Mouse (Mus musculus): ENCODE data around the gene Polr2l. TPM values are rescaled to one million over a fixed set of nuclear protein-coding genes. Genes with fewer than 3 reads are reported as not detected.

The Polr2l gene
- total and polyA plus RNA-seq, 2 experiments from 2014 or later: 25.5 to 81.6 TPM

- 11% methylated on average over 8 of the region's 8 CpGs for WGBS
- peaks cover 13% of the 10 kb centered on the region for H3K27me3 ChIP-seq (ENCODE audit: insufficient read depth, low read length)
- peak; percentile 66 for TF ChIP-seq CTCF (IDR thresholded peaks at IDR 0.05; ENCODE audit: low read depth)
- DNase-seq (ENCODE audit: low spot score) (peak; percentile 81), ATAC-seq (peak; percentile 73)
- peak overlapping the region; percentile 86 for H3K27ac ChIP-seq
- H3K9me3 ChIP-seq (ENCODE audit: low read length): no peaks in the 10 kb centered on the region
- H3K4me3 ChIP-seq (ENCODE audit: low read length): peak overlapping the region; percentile 55
- H3K36me3 ChIP-seq (ENCODE audit: insufficient read depth, low read length): peaks cover 12% of the 10 kb centered on the region
- peak overlapping the region; percentile 74 for H3K4me2 ChIP-seq (ENCODE audit: low read depth, low read length)
- H3K9ac ChIP-seq (replicated peaks; ENCODE audit: low read length): peak overlapping the region; percentile 69
- H3K4me1 ChIP-seq (ENCODE audit: insufficient read depth, low read length): peaks cover 23% of the 10 kb centered on the region
Observed at GRCm38 (mm10) chr7:141468522-141469211, 6.3 kb downstream of the Polr2l start.

DNA sequence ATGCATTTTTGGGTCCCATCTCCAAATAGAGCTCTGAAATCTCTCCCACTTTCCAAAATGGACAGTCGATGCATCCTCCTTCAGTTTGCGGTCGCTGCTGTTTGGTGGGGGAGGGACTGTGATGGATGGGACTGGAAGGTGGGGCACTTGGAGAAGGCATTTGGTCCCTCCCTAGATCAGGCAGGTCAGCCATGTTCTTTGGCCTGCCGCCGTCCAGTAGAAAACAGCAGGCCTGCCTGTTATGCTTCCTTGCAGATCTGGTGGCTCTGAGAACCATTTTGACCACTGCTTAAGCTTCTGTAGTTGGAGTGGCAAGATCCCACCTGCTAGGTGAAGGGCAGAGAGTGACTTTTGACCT lies 6.8 kb downstream of the Polr2l start:
- DNase-seq (ENCODE audit: low spot score) (no peak), ATAC-seq (no peak)
- Histone ChIP-seq H3K27me3 (ENCODE audit: insufficient read depth, low read length) (peaks cover 18% of the 10 kb centered on the region), H3K9me3 (ENCODE audit: low read length) (no peaks in the 10 kb centered on the region), H3K27ac (peak overlapping the region; percentile 86), H3K36me3 (ENCODE audit: insufficient read depth, low read length) (peaks cover 12% of the 10 kb centered on the region), H3K4me2 (ENCODE audit: low read depth, low read length) (peak overlapping the region; percentile 74), H3K4me3 (ENCODE audit: low read length) (peak overlapping the region; percentile 55), H3K9ac (replicated peaks; ENCODE audit: low read length) (peak overlapping the region; percentile 69), H3K4me1 (ENCODE audit: insufficient read depth, low read length) (peaks cover 20% of the 10 kb centered on the region; the same call in 1 of the 2 replicates)
- 22% methylated on average over 5 of the region's 5 CpGs for WGBS
- no peak for TF ChIP-seq CTCF (IDR thresholded peaks at IDR 0.05; ENCODE audit: low read depth)

- Histone ChIP-seq H3K9me3 (ENCODE audit: low read length) (no peaks in the 10 kb centered on the region), H3K4me3 (ENCODE audit: low read length) (peak within 1 kb of the TSS; percentile 55), H3K9ac (replicated peaks; ENCODE audit: low read length) (peak within 1 kb of the TSS; percentile 69), H3K27ac (peak within 1 kb of the TSS; percentile 86), H3K4me2 (ENCODE audit: low read depth, low read length) (peak within 1 kb of the TSS; percentile 74), H3K27me3 (ENCODE audit: insufficient read depth, low read length) (peaks cover 20% of the 10 kb centered on the region), H3K36me3 (ENCODE audit: insufficient read depth, low read length) (peaks cover 8% of the 10 kb centered on the region), H3K4me1 (ENCODE audit: insufficient read depth, low read length) (peaks cover 20% of the 10 kb centered on the region; the same call in 1 of the 2 replicates)
- TF ChIP-seq CTCF (IDR thresholded peaks at IDR 0.05; ENCODE audit: low read depth): no peak
- DNase-seq (ENCODE audit: low spot score) (peak; percentile 74), ATAC-seq (peak; percentile 41)
- under 1% methylated on average over 51 of the region's 52 CpGs for WGBS
Observed at GRCm38 (mm10) chr7:141467230-141468030, 7.5 kb downstream of the Polr2l start, which contains the start of gene Cd151. Gene Cd151 (plus strand): TSS chr7:141467392.

DNA sequence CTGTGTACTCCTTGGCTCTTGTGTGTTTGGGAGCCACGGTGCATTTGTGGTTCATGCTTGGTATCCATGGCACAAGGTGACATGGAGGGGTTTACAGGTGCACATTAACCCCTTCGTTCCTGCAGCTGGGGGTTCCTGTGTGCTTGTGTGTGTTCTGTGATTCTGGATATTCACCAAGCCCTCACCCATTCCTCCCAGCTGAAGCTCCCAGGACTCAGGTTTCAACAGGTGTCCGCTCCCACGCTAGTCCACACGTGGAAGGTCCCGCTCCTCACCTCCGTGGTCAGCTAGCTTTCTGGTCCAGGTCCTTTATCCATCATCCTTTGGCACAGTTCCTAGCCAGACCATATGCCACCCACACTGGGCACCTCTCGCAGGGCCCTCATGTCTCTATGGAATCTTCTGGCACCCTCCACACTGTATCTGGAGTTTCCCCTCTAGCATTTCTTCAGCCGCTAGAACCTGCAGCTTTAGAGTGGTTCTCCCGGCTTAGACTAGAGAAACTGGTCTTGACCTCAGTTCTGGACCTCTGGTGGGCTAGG lies 8.3 kb downstream of the Polr2l start:
- DNase-seq (ENCODE audit: low spot score): no peak
- H3K4me2 ChIP-seq (ENCODE audit: low read depth, low read length): peak overlapping the region; percentile 74
- H3K4me1 ChIP-seq (ENCODE audit: insufficient read depth, low read length): peaks cover 20% of the 10 kb centered on the region; the same call in 1 of the 2 replicates
- peaks cover 20% of the 10 kb centered on the region for H3K27me3 ChIP-seq (ENCODE audit: insufficient read depth, low read length)
- WGBS: 63% methylated on average over 10 of the region's 10 CpGs
- H3K36me3 ChIP-seq (ENCODE audit: insufficient read depth, low read length): peaks cover 3% of the 10 kb centered on the region; the same call in 1 of the 2 replicates
- ATAC-seq: no peak
- H3K9me3 ChIP-seq (ENCODE audit: low read length): no peaks in the 10 kb centered on the region
- peak overlapping the region; percentile 69 for H3K9ac ChIP-seq (replicated peaks; ENCODE audit: low read length)
- peak overlapping the region; percentile 86; the same call in 1 of the 2 replicates for H3K27ac ChIP-seq
- H3K4me3 ChIP-seq (ENCODE audit: low read length): peak overlapping the region; percentile 55
- TF ChIP-seq CTCF (IDR thresholded peaks at IDR 0.05; ENCODE audit: low read depth): no peak

DNA sequence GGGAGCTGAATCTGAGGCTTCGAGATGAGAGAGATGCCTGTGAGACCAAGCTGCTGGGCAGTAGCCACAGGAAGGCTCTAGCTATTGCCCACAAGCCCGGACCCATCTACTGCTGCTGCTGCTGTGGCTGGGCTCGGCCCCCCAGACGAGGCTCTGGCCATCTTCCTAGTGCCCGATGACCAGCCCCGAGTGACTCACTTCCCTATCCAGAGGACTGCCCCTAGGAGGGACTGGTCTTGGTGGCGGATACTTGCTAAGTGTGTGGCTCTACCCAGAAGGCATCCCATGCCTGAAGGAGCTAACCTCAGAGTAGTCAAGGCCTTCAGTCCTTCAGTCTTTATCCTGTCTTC lies 8.9 kb downstream of the Polr2l start:
- H3K4me3 ChIP-seq (ENCODE audit: low read length): no peak overlapping the region
- H3K4me2 ChIP-seq (ENCODE audit: low read depth, low read length): no peak overlapping the region
- no peak for TF ChIP-seq CTCF (IDR thresholded peaks at IDR 0.05; ENCODE audit: low read depth)
- WGBS: 81% methylated on average over 7 of the region's 7 CpGs
- H3K4me1 ChIP-seq (ENCODE audit: insufficient read depth, low read length): peaks cover 20% of the 10 kb centered on the region; the same call in 1 of the 2 replicates
- ATAC-seq: no peak
- H3K9me3 ChIP-seq (ENCODE audit: low read length): no peaks in the 10 kb centered on the region
- no peak overlapping the region for H3K27ac ChIP-seq
- H3K36me3 ChIP-seq (ENCODE audit: insufficient read depth, low read length): no peaks in the 10 kb centered on the region
- DNase-seq (ENCODE audit: low spot score): no peak
- no peak overlapping the region for H3K9ac ChIP-seq (replicated peaks; ENCODE audit: low read length)
- H3K27me3 ChIP-seq (ENCODE audit: insufficient read depth, low read length): peaks cover 24% of the 10 kb centered on the region

- TF ChIP-seq CTCF (IDR thresholded peaks at IDR 0.05; ENCODE audit: low read depth): no peak
- H3K9me3 ChIP-seq (ENCODE audit: low read length): no peaks in the 10 kb centered on the region
- ATAC-seq: no peak
- 43% methylated on average over 8 of the region's 10 CpGs for WGBS
- peaks cover 20% of the 10 kb centered on the region; the same call in 1 of the 2 replicates for H3K4me1 ChIP-seq (ENCODE audit: insufficient read depth, low read length)
- H3K27me3 ChIP-seq (ENCODE audit: insufficient read depth, low read length): peaks cover 29% of the 10 kb centered on the region
- no peak overlapping the region for H3K4me3 ChIP-seq (ENCODE audit: low read length)
- no peak overlapping the region for H3K27ac ChIP-seq
- DNase-seq (ENCODE audit: low spot score): no peak
- no peak overlapping the region for H3K4me2 ChIP-seq (ENCODE audit: low read depth, low read length)
- H3K9ac ChIP-seq (replicated peaks; ENCODE audit: low read length): no peak overlapping the region
- no peaks in the 10 kb centered on the region for H3K36me3 ChIP-seq (ENCODE audit: insufficient read depth, low read length)
Observed at GRCm38 (mm10) chr7:141465388-141466044, 9.4 kb downstream of the Polr2l start.

All from hindbrain, postnatal 0 days (tissue).